In genomic region chr7:30942365-30942764, GRCm38 (mm10) we compare ENCODE assay signal across 36 mouse cellular contexts. TPM values are rescaled to one million over a fixed set of nuclear protein-coding genes. Genes with fewer than 3 reads are reported as not detected.
"Had no signal": no experiment of that assay in that cellular context is flagged by ENCODE, and none has a peak within 500 bp of the region (broad histone marks: within the 10 kb centered on the region; RNA-seq: fewer than 3 reads in every experiment).

No protein-coding gene starts in this region.

RNA-seq across cellular contexts. Expression of gene Hamp, which starts 1.5 kb away (rescaled TPM):
- total RNA-seq: left cerebral cortex, postnatal 10 days; left cerebral cortex, postnatal 14 days; left cerebral cortex, postnatal 25 days; left cerebral cortex, postnatal 36 days; left cerebral cortex, postnatal 4 days; megakaryocyte-erythroid progenitor cell, adult 5-6 weeks; midbrain, postnatal 0 days; monocyte, adult 5-6 weeks had no signal
- polyA plus RNA-seq: limb, embryonic 10.5 days; limb, embryonic 11.5 days; limb, embryonic 12.5 days; limb, embryonic 13.5 days; limb, embryonic 15.5 days; liver, embryonic 11.5 days; liver, embryonic 12.5 days; lung, embryonic 14.5 days; lung, embryonic 15.5 days; lung, embryonic 16.5 days; lung, postnatal 0 days; macrophage; midbrain, embryonic 10.5 days; midbrain, embryonic 12.5 days; midbrain, embryonic 13.5 days; midbrain, embryonic 14.5 days; midbrain, embryonic 15.5 days; midbrain, embryonic 16.5 days; midbrain, postnatal 0 days; myocyte; neural tube, embryonic 11.5 days; neural tube, embryonic 12.5 days; neural tube, embryonic 13.5 days had no signal

RNA-seq across cellular contexts. Expression of gene Hamp2, which starts 17.9 kb away (rescaled TPM):
- total RNA-seq: left cerebral cortex, adult 8-10 months; left cerebral cortex, postnatal 10 days; left cerebral cortex, postnatal 14 days; left cerebral cortex, postnatal 25 days; left cerebral cortex, postnatal 36 days; left cerebral cortex, postnatal 4 days; megakaryocyte-erythroid progenitor cell, adult 5-6 weeks; midbrain, postnatal 0 days; monocyte, adult 5-6 weeks had no signal
- polyA plus RNA-seq: limb, embryonic 10.5 days; limb, embryonic 11.5 days; limb, embryonic 12.5 days; limb, embryonic 13.5 days; limb, embryonic 15.5 days; liver, embryonic 11.5 days; liver, embryonic 12.5 days; liver, embryonic 13.5 days; liver, embryonic 14.5 days; liver, embryonic 15.5 days; liver, embryonic 16.5 days; lung, embryonic 14.5 days; lung, embryonic 15.5 days; lung, embryonic 16.5 days; lung, postnatal 0 days; macrophage; midbrain, embryonic 10.5 days; midbrain, embryonic 11.5 days; midbrain, embryonic 12.5 days; midbrain, embryonic 13.5 days; midbrain, embryonic 14.5 days; midbrain, embryonic 15.5 days; midbrain, embryonic 16.5 days; midbrain, postnatal 0 days; myocyte; neural tube, embryonic 11.5 days; neural tube, embryonic 12.5 days; neural tube, embryonic 13.5 days had no signal

RNA-seq across cellular contexts. Expression of gene Mag, which starts 27.7 kb away (rescaled TPM):
- polyA plus RNA-seq: limb, embryonic 10.5 days had no signal
